1 mouse cellular context compared by ENCODE assay signal in the genomic region with DNA sequence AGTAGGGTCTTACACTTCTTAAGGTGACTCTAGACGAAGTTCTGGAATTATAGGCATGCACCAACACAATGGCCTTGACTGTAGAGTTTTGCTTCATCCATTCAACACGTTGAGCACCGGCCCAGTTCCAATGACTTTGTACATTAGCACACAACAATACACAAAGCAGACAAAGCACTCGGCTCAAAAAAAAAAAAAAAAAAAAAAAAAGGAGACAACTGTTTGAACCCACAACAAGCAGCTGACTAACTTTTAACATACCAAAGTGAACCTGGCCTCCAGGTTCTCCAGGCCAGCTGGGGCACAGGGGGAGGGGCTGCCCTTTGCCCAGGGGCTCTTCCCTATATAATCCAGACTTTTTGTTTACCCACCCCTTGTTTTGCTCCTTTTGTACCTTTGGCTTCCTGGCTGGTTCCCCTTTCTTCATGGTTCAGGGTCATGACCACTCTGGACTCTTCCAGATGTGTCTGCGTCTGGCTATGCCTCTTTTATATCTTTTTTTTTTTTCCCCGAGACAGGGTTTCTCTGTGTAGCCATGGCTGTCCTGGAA.
TF ChIP-seq lines count a peak whose summit lies in the region.

No protein-coding gene starts in this region.

TF ChIP-seq in CH12.LX, 34 proteins besides CTCF, POLR2A, EP300 and RAD21:
- TF ChIP-seq ZNF384 (IDR thresholded peaks at IDR 0.05; ENCODE audit: low read depth, low read length) (peak; percentile 74), ZMIZ1 (IDR thresholded peaks at IDR 0.05; ENCODE audit: low read depth, low read length) (0 out of 2 replicates have a peak, but pooled peaks have one; percentile 6), MAZ (IDR thresholded peaks at IDR 0.05; ENCODE audit: low read depth, low read length) (no peak)
